Mouse (Mus musculus) heart, adult 2 months (tissue): ENCODE measurements around the gene Il6ra.

Experiments used
- CTCF ChIP-seq: fragments of 200-600 bp; IDR thresholded peaks from 2 replicates; pipeline ENCODE4 v1.8.1; 2022; ENCODE audit warnings: antibody characterized with exemption, mild to moderate bottlenecking, moderate library complexity
- POLR2A ChIP-seq: fragments of 200-500 bp; IDR thresholded peaks from 2 replicates; pipeline ENCODE4 v1.6.1; 2011; ENCODE audit warnings: mild to moderate bottlenecking, low read depth, low read length, control low read depth; ENCODE audit not compliant: insufficient read depth

GRCm38 (mm10) chr3:89936495-89936894 lies 23.5 kb upstream of the Il6ra start:
- no peak for TF ChIP-seq POLR2A
- TF ChIP-seq CTCF: no peak
